Mouse (Mus musculus): ENCODE measurements around the gene Hspbp1. TPM values are rescaled to one million over a fixed set of nuclear protein-coding genes. Genes with fewer than 3 reads are reported as not detected.

The Hspbp1 gene
- polyA plus RNA-seq, 1 experiment, result 24.7 TPM

GRCm38 (mm10) chr7:4703195-4703594 lies 18.3 kb upstream of the Hspbp1 start:
- H3K27ac ChIP-seq (ENCODE audit: insufficient read depth, low read depth, low read length), result no peak overlapping the region
- H3K4me3 ChIP-seq (ENCODE audit: insufficient read depth, low read length), result no peak overlapping the region
- TF ChIP-seq POLR2A (IDR thresholded peaks at IDR 0.05; ENCODE audit: borderline replicate concordance, low read depth, low read length), result no peak
- TF ChIP-seq CTCF (IDR thresholded peaks at IDR 0.05; ENCODE audit: low read depth, low read length), result no peak
- H3K4me1 ChIP-seq (ENCODE audit: control insufficient read depth, insufficient read depth, low read length), result no peaks in the 10 kb centered on the region

GRCm38 (mm10) chr7:4702334-4702733 lies 17.5 kb upstream of the Hspbp1 start:
- H3K27ac ChIP-seq (ENCODE audit: insufficient read depth, low read depth, low read length), result no peak overlapping the region

DNA sequence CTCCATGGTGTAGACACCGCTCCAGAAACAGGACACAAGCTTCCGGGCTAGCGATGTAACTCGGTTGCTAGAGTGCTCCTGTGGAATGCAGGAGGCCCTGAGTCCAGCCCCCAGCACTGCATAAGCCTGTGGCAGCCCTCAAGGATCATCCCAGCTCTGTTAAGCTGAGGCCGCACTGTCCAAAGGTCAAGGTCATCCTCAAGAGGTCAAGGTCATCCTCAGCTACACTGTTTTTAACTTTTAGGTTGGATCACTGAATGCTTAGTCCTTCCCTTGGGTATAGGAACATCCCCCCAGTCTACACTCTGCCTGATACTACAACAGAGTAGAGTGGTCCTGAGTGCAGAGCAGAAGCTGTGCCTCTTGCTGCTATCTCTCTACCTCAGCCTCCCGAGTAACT lies 8.1 kb upstream of the Hspbp1 start:
- TF ChIP-seq CTCF (IDR thresholded peaks at IDR 0.05; ENCODE audit: low read depth, low read length), result no peak
- no peak for TF ChIP-seq POLR2A (IDR thresholded peaks at IDR 0.05; ENCODE audit: borderline replicate concordance, low read depth, low read length)
- no peak overlapping the region for H3K4me3 ChIP-seq (ENCODE audit: insufficient read depth, low read length)
- no peak overlapping the region for H3K27ac ChIP-seq (ENCODE audit: insufficient read depth, low read depth, low read length)
- 0 out of 2 replicates have a peak, but pooled peaks cover 2% of the 10 kb centered on the region for H3K4me1 ChIP-seq (ENCODE audit: control insufficient read depth, insufficient read depth, low read length)

More at GRCm38 (mm10) chr7:4702334-4702733, 17.5 kb upstream of the Hspbp1 start:
- TF ChIP-seq POLR2A (IDR thresholded peaks at IDR 0.05; ENCODE audit: borderline replicate concordance, low read depth, low read length), result no peak
- TF ChIP-seq CTCF (IDR thresholded peaks at IDR 0.05; ENCODE audit: low read depth, low read length), result no peak
- no peaks in the 10 kb centered on the region for H3K4me1 ChIP-seq (ENCODE audit: control insufficient read depth, insufficient read depth, low read length)
- no peak overlapping the region for H3K4me3 ChIP-seq (ENCODE audit: insufficient read depth, low read length)

DNA sequence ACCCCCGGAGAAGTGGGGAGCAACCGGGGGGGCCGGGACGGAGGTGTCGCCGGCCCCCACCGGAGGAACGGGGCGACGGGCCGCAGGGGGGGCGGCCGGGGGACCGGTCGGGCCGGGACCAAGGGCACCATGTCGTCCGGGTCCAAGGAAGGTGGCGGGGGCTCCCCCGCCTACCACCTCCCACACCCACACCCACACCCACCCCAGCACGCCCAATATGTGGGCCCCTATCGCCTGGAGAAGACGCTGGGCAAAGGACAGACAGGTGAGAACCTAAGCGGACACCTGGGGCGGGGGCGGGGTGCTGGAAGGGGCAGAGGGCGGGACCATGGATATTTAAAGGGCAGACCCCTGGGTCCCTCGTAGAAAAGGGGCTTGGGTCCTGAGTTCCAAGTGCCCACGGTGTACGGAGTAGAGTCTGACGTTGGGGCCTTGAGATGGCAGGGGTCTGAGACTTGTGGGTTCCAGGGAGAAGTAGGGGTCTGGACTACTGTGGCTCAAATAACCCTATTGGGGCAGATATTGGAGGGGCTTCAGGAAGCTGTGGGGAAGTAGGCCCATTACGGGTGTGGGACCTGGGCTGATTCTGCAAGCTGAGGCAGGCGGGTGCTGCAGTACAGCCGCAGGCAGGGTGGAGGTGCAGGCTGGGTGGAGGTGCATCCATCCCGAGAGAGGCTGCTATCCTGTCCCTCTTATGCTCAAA lies 6.2 kb upstream of the Hspbp1 start:
- no peak for TF ChIP-seq CTCF (IDR thresholded peaks at IDR 0.05; ENCODE audit: low read depth, low read length)
- TF ChIP-seq POLR2A (IDR thresholded peaks at IDR 0.05; ENCODE audit: borderline replicate concordance, low read depth, low read length), result no peak
- no peak overlapping the region for H3K4me3 ChIP-seq (ENCODE audit: insufficient read depth, low read length)
- H3K4me1 ChIP-seq (ENCODE audit: control insufficient read depth, insufficient read depth, low read length), result 0 out of 2 replicates have a peak, but pooled peaks cover 2% of the 10 kb centered on the region
- H3K27ac ChIP-seq (ENCODE audit: insufficient read depth, low read depth, low read length), result no peak overlapping the region

DNA sequence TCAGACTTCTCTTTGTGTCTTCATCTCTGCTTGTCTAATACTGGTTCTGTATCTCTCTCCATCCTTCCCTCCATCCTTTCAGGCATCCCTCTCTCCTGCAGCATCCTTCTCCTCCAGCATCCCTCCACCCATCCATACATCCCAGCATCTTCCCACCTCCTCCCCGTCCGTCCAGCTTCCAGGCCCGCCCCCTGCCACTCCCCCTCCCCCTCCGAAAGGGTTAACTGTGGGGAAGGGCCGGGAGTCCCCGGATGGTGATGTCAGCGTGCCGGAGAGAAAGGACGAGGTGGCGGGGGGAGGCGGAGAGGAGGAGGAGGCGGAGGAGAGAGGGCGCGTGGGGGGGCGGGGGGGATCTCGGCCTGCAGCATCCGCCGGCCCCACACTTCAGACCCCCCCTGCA lies 5.5 kb upstream of the Hspbp1 start, which contains the start of gene Brsk1:
Gene Brsk1, plus strand, starts transcription at position 218 of the 400 bp plus-strand sequence.
- Histone ChIP-seq H3K4me1 (ENCODE audit: control insufficient read depth, insufficient read depth, low read length) (0 out of 2 replicates have a peak, but pooled peaks cover 2% of the 10 kb centered on the region), H3K27ac (ENCODE audit: insufficient read depth, low read depth, low read length) (no peak within 1 kb of the TSS), H3K4me3 (ENCODE audit: insufficient read depth, low read length) (no peak within 1 kb of the TSS)
- TF ChIP-seq CTCF (IDR thresholded peaks at IDR 0.05; ENCODE audit: low read depth, low read length) (no peak), POLR2A (IDR thresholded peaks at IDR 0.05; ENCODE audit: borderline replicate concordance, low read depth, low read length) (no peak)

DNA sequence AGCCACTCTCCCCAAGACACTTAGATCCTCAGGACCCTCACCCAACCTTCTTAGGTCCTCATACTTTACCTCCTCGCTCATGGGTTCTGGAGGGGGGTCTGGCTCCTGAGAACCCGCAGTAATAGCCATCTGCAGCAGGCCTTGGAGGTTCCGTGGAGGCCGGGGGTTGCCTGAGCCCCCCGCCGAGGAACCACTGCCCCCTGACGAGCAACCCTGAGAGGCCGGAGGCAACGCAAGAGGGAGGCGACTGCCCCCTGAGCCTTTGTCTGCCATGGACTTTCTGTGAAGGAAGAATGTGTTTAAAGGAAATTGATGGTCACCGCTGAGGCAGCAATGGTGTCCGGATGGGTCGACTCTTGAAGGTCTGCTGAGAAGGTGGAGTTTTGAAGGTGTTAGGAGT lies 665 bp downstream of the Hspbp1 start:
- Histone ChIP-seq H3K27ac (ENCODE audit: insufficient read depth, low read depth, low read length) (no peak overlapping the region; the same call in 1 of the 2 replicates), H3K4me3 (ENCODE audit: insufficient read depth, low read length) (peak overlapping the region; percentile 84), H3K4me1 (ENCODE audit: control insufficient read depth, insufficient read depth, low read length) (peaks cover 14% of the 10 kb centered on the region)
- TF ChIP-seq CTCF (IDR thresholded peaks at IDR 0.05; ENCODE audit: low read depth, low read length), result no peak
- TF ChIP-seq POLR2A (IDR thresholded peaks at IDR 0.05; ENCODE audit: borderline replicate concordance, low read depth, low read length), result no peak

DNA sequence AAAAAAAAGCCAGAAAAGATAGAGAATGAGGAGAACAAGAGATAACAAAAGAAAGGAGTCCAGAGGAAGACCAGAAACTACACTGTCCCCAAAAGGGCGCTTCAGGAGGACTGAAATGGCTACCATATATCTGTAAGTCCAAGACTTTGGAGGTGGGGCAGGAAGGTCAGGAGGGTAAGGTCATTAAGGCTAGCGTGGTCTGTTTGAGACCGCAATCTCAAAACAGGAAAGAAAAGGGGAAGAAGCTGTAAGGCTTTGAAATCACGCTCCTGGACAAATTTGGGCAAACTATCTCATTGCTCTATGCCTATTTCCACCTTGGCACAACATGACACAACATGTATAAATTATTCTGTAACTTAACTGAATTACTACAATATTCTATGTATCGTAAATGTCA lies 1.6 kb downstream of the Hspbp1 start:
- H3K4me3 ChIP-seq (ENCODE audit: insufficient read depth, low read length), result no peak overlapping the region
- no peak for TF ChIP-seq CTCF (IDR thresholded peaks at IDR 0.05; ENCODE audit: low read depth, low read length)
- no peak for TF ChIP-seq POLR2A (IDR thresholded peaks at IDR 0.05; ENCODE audit: borderline replicate concordance, low read depth, low read length)
- peaks cover 14% of the 10 kb centered on the region for H3K4me1 ChIP-seq (ENCODE audit: control insufficient read depth, insufficient read depth, low read length)
- 0 out of 2 replicates have a peak overlapping the region, but pooled peaks have one; percentile 15 for H3K27ac ChIP-seq (ENCODE audit: insufficient read depth, low read depth, low read length)

DNA sequence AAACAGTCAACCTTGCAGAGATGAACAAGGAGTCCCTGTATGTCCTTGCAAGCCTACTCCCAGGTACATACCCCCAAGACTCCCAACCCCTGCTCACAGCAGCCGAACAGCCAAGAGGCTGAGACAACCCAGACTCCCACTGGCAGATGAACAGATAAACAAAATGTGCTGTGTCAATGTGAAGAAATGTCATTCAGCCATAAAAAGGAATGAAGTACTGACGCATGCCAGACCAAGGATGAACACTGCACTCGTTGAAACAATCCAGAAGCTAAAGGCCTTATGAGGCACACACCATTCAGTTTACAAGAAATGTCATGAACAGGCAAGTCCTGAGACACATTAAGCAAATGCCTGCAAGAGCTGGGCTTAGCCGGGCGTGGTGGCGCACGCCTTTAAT lies 9.7 kb downstream of the Hspbp1 start:
- no peak overlapping the region for H3K4me3 ChIP-seq (ENCODE audit: insufficient read depth, low read length)
- no peak for TF ChIP-seq CTCF (IDR thresholded peaks at IDR 0.05; ENCODE audit: low read depth, low read length)
- TF ChIP-seq POLR2A (IDR thresholded peaks at IDR 0.05; ENCODE audit: borderline replicate concordance, low read depth, low read length), result no peak
- no peak overlapping the region for H3K27ac ChIP-seq (ENCODE audit: insufficient read depth, low read depth, low read length)
- H3K4me1 ChIP-seq (ENCODE audit: control insufficient read depth, insufficient read depth, low read length), result no peaks in the 10 kb centered on the region

DNA sequence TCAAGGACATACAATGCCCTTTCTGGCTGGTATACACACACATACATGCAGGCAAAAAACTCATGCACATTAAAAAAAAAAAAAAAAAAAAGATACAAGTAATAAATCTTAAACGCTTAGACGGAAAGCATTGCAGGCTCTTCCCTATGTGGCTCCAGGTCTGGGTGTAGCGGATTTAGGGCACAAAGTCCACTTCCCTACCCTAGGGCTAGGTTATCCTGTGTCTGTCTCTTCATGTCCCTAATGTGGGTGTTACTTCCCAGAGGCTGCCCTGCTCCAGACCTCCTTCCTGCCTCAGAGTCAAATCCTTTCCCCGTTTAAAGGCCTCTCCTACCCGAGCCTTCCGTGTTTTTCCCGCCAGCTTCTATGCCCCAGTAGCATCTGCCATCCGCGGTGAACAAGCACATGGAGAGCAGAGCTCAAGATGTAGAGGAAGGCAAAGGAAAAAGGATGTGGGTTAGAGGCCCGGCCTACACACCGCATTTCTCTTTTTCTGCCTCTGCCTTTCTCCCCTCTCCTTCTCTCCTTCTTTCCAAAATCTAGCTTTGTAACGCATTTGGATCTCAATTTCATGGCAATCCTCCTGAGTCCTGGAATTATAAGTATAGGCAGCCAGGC lies 10.6 kb downstream of the Hspbp1 start:
- no peak overlapping the region for H3K4me3 ChIP-seq (ENCODE audit: insufficient read depth, low read length)
- TF ChIP-seq CTCF (IDR thresholded peaks at IDR 0.05; ENCODE audit: low read depth, low read length) (no peak), POLR2A (IDR thresholded peaks at IDR 0.05; ENCODE audit: borderline replicate concordance, low read depth, low read length) (no peak)
- H3K27ac ChIP-seq (ENCODE audit: insufficient read depth, low read depth, low read length), result no peak overlapping the region
- H3K4me1 ChIP-seq (ENCODE audit: control insufficient read depth, insufficient read depth, low read length), result no peaks in the 10 kb centered on the region

GRCm38 (mm10) chr7:4671956-4672355 lies 12.9 kb downstream of the Hspbp1 start:
- TF ChIP-seq POLR2A (IDR thresholded peaks at IDR 0.05; ENCODE audit: borderline replicate concordance, low read depth, low read length) (no peak), CTCF (IDR thresholded peaks at IDR 0.05; ENCODE audit: low read depth, low read length) (no peak)
- Histone ChIP-seq H3K4me1 (ENCODE audit: control insufficient read depth, insufficient read depth, low read length) (no peaks in the 10 kb centered on the region), H3K4me3 (ENCODE audit: insufficient read depth, low read length) (no peak overlapping the region), H3K27ac (ENCODE audit: insufficient read depth, low read depth, low read length) (no peak overlapping the region)
